Mouse (Mus musculus) c-Kit-negative CD71-positive TER-119-positive erythroid progenitor cells, embryonic 14.5 days (primary cell): ENCODE measurements around the gene Kalrn.

Source experiments
- DNase-seq: peaks from one replicate; pipeline ENCODE4 v3.0.0-alpha.2; 2013; ENCODE audit warnings: low read depth, low spot score

The Kalrn gene

DNA sequence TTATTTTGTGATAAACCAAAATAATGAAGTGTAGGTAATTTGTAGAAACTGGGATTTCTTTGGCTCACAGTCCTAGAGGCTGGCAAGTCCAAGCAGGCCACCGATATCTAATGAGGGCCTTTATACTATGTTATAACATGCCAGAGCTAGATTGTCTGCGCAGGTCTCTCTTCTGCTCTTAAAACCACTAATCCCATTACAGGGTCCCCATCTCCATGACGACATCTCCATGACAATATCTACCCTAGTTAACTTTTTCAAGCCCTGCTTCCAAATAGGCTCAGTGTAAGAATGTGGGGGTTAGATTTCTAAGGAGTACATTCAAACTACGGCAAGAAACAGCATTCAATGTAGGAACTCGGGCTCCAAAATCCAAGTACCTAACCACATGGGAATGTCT, 143.2 kb downstream of the Kalrn start:
- DNase-seq, result no peak

DNA sequence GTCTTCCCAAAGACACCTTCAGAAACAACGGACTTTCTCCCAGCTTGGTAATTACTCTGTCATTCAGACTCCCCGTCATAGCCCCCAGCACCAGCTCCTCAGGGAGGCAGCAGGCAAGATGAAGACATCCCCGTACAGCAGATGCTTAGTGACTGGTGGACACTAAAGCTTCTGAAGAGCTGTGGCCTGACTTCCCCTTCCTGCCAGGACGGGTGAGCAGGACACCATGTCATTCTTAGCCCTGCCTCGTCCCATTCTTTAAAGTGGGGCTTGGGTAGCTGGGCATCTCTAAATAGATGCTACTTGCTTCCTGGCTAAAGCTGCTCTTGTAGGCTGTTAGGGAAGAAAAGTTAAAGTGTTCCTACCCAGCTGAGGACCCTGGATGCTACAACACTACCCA, 145.7 kb downstream of the Kalrn start:
- no peak for DNase-seq

DNA sequence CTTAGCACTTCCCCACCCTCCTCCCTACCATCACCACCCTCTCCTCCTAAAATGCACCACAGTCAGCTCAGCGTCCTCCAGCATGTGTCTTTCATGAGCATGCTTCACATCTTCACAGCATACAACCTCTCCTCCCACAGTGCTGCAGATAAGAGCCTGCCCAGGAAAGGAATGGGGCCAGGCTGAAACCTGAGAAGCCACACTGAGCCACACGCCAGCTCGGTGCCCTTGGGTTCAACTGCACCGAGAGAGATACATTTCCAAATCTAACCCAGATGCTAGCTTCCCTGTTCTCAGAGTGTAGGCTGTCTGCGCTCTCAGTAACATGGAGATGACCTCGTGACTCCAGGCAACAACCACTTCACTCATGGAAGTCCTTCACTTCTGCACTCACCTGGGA, 151.9 kb downstream of the Kalrn start:
- DNase-seq, result no peak

DNA sequence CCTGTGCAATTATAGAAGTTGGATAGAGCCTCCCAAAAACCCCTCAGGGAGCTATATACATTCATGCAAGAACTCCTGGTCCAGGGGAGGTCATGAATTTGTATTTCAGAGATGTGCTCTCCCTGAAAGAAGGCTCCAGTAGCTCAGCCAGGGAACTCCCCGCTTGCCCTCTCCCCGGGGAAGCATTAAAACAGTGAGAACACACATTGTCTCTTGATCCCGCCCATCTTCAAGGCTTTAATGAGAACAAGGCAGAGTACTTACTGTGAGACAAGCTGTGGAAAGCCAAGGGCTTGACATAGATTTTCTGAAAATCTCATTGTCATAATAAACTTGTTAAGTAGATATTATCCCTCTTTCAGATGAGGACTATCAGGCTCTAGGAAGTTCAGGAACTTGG, 155.4 kb downstream of the Kalrn start:
- DNase-seq, result no peak

- no peak for DNase-seq
These were observed 155.9 kb downstream of the Kalrn start for GRCm38 (mm10) chr16:34417383-34417782.

- no peak for DNase-seq
These were observed 158.8 kb downstream of the Kalrn start for GRCm38 (mm10) chr16:34414581-34414980.

GRCm38 (mm10) chr16:34413868-34414333, 159.4 kb downstream of the Kalrn start:
- no peak for DNase-seq

- DNase-seq, result no peak
These were observed 166.3 kb downstream of the Kalrn start for GRCm38 (mm10) chr16:34407036-34407435.

DNA sequence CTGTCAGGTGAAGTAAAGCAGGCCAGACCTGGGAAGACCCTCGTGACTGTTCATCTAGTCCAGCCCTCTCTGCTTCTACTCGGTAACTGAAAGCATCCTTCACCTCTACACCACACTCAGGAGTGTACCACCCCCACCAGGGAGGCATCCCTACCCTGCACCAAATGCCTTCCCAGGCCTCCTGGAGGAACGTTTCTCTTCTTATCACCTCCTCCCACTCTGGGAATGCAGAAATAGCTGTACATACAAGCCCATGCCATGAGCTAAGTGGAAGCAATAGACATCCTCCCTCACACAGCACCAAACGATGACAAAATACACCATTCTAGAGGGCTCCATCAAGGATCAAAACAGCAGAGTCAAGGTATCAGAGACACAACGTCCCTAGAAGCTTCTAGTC, 168.2 kb downstream of the Kalrn start:
- no peak for DNase-seq

- no peak for DNase-seq
These were observed 172.1 kb downstream of the Kalrn start for GRCm38 (mm10) chr16:34401216-34401615.

DNA sequence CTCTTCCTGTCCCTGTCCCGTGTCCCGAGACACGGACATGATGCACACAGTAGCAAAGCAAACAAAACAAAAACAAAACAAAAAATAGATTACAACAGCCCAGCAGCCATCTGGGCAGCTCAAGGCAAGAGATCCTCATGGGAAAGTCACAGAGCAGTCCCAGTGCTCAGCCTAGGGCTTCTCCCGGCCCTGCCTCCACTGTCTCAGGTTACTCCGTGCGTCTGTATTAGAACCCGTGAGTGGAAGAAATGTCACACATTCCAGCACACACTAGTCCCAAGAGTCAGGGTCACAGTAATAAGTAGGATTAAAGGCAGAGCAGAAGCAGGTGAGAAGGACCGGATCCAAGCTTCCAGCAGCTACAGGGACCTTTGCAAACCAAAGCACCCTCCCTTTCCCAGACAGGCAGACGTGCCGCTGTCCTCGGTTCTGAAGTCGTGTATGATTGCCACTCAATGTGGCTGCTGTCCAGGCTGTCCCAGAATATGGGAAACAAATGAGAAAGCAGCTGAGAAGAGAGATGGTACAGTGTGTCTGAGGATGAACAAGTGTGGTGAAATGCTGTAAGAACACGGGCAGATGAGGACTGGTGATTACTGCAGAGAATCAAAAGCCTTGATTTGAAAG, 173.1 kb downstream of the Kalrn start:
- DNase-seq, result no peak

DNA sequence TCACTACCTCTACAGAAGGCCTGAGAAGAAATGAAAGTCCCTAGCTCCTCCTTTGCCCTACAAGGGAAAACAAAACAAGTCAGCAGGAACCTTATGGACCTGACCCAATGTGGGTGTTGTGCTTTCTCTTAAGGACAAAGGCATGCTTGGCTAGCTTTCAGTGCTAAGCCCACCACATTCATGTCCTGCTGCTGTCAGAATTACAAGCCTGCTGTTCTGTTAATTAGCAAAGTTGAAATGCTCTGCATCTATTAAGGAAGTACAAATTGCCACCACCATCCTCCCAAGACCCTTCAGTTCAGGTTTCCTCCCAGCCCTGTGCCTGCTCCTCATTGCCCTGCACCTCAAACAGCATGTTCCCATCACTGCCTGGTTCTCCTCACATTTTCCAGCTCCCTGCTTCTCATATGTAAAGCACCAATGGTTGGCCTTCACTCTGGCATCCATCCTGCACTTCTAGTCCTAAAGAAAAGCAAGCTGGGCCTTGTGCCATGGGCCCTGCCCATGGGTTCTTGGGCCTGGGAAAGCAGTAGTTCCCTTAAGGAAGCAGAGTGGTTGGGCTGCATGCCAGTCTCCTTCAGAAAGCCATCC, 178.0 kb downstream of the Kalrn start:
- no peak for DNase-seq

DNA sequence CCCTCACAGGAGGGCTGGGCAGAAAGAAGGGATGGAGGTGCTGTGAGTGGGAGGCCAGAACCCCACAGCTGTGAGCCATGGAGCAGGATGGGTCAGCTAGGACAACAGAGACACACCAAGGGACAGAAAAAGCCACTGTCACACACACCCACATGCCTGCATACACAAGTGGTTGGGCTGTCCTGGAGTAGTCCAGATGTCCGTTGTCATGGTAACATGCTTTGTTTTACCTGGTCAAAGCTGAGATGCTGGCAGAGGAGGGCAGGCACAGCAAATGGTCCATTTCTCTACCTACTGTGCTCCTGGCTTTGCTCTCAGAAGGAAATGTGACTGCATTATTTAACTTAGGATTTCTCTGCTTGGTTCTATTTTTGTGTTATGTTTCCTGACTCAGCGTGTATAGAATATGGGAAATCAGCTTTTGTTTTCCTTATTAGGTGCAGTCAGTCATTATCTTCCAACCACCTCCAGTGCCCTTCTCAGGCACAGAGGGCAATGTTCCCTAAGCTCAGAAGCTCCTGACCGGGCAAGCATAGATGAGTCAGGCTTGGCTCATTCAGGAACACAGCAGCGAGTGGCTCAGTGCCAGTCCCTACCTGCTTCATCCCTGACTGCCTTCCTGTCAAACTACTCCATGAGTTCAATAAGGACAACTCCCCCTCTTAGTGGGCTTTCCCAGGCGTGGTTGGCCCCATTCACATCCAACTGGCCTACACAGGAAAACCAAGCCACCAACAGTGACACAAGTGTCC, 183.6 kb downstream of the Kalrn start:
- no peak for DNase-seq

DNA sequence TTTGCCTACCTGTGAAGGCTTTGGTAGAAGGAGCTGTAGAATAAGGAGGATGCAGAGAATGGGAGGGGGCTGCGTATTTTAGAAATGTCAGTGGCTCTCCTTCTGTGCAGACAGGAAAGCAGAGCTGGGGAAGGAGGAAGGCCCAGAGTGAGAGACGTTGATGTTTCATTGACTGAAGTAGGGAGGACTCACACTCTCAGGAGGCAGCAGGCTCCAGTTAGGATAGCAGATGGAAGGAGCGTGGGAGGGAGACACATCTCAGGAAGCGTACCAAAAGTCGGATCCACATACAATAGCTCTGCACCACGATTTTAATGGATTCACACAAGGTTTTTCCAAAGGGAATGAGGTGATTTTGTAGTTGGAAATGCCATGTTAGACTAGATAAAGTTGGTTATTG, 184.5 kb downstream of the Kalrn start:
- no peak for DNase-seq

DNA sequence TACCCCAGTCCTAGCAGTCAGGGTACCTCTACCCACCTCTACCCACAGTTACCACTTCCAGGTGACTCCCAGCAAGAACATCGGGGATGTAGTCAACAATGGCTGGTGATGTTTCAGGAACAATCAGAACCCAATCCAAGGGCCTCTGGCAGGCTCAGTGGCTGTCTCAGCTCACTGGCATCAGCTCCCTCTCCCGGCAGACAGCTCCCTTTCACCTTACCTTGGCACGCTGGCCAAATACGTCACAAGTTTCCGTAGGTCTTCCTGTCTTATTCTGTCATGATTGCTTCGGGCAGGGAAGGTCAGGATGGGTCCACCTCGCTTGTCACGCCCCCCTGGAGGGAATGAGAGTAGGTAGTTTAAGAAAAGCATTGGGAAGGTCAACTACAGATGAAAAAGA, 188.3 kb downstream of the Kalrn start:
- no peak for DNase-seq

DNA sequence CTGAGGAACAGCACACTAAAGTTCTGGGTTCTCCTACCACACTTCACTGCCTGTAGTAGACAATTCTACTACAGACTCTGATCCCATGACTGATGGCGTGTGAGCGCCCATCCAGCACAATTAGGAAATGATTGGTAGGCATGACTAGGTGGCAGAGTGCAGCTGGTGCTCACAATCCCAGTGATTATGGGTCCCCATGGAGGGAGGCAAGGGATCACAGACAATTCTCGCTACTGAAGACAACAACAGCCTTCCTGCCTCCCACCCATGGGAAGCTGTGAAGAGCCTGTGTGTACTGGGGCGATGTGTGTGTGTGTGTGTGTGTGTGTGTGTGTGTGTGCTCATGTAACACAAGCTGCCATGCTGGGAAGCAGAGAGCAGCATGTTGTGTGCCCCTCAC, 190.3 kb downstream of the Kalrn start:
- DNase-seq, result no peak

- DNase-seq, result no peak
These were observed 197.0 kb downstream of the Kalrn start for GRCm38 (mm10) chr16:34376166-34376857.

GRCm38 (mm10) chr16:34373519-34373918, 199.8 kb downstream of the Kalrn start:
- DNase-seq, result no peak

DNA sequence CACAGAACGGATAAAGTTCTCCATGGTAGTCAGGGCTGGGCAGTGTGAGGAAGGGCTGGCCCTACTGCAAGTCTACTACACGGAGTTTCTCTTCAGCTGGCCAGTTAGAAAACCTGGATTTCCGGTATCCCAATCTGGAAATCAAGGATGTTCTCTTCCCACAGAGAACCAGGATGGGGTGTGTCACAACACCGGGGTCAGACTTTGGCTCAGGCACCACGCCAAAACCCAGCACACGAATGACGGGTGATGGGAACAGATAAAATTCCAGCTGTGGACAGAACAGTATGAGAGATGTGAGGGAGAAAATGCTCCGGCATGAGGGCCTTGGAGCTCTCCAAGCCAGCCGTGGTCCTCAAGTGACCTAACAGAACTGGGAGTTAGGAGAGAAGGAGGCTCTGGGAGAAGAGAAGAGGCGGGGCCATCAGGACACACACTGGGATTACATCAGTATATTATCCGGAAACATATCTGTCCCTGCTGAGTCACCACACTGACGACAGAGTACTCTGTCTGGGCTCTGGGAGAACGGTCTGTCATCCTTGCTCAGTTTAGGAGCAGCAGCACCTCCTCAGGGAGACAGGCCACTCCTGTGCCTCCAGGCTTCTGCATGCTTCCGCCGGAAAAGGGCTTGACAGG, 201.1 kb downstream of the Kalrn start:
- DNase-seq, result no peak

DNA sequence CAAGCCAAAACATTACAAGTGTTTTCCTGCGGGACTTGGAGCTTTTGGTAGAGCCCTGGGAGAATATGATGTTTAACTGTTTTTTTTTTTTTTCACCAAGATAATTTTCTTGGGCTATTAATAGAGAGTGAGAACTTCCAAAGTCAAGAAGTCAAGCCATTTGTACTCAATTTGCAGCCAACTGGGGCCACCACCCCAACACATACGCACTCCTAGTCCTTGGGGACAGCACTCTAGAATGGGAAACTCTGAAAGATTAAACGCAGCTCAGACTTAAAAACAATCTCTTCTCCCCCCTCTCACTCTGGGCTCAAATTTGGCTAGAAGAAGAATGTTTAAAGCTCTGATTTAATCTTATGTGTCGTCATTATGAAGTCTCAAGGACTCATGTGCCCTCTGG, 214.1 kb downstream of the Kalrn start:
- no peak for DNase-seq

- no peak for DNase-seq
These were observed 217.8 kb downstream of the Kalrn start for GRCm38 (mm10) chr16:34355547-34355946.

- no peak for DNase-seq
These were observed 219.3 kb downstream of the Kalrn start for GRCm38 (mm10) chr16:34354042-34354441.
